11 mouse cellular contexts compared by ENCODE assay signal in the genomic region with DNA sequence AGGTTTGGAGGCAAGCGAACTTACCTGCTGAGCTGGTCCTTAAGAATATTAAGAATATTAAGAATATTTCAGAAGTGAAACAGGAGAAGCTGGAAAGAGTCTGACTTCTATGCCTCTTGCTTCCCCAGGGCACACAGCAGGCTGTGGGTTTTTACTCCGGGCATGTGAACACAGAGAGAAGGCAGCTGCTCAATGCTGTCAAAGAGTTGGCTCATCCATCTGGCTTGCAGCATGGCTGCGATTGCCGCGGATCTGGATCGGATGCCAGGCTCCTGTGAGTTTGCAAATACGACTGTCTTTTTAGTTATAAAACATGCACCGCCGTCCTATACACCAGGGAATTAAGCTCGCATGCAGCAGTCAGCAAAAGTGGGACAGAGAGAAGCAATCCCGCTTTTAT. TPM values are rescaled to one million over a fixed set of nuclear protein-coding genes. Genes with fewer than 3 reads are reported as not detected.
DNase-seq lines count a peak whose midpoint lies in the region; ATAC-seq and TF ChIP-seq lines count a peak whose summit lies in the region.
"Had no signal": no experiment of that assay in that cellular context is flagged by ENCODE, and none has a peak within 500 bp of the region (broad histone marks: within the 10 kb centered on the region; RNA-seq: fewer than 3 reads in every experiment).

No protein-coding gene starts in this region.

- no peak overlapping the region for H3K4me3 ChIP-seq in forebrain, embryonic 13.5 days
- H3K4me3 ChIP-seq in forebrain, embryonic 12.5 days (replicated peaks), result no peak overlapping the region
- no peak overlapping the region for H3K4me3 ChIP-seq in forebrain, postnatal 0 days (ENCODE audit: low read depth, low read length)
- H3K4me3 ChIP-seq in liver, embryonic 12.5 days, result no peak overlapping the region

- H3K27ac ChIP-seq in forebrain, embryonic 13.5 days, result no peak overlapping the region
- H3K27ac ChIP-seq in forebrain, embryonic 12.5 days, result no peak overlapping the region
- no peak overlapping the region for H3K27ac ChIP-seq in forebrain, postnatal 0 days (ENCODE audit: low read depth, low read length)
- H3K27ac ChIP-seq in liver, embryonic 12.5 days, result no peak overlapping the region

- peak; percentile 74 for ATAC-seq in forebrain, embryonic 13.5 days
- ATAC-seq in forebrain, embryonic 12.5 days (ENCODE audit: low FRiP score), result no peak
- ATAC-seq in forebrain, postnatal 0 days, result peak; percentile 90
- ATAC-seq in monocyte, adult 5-6 weeks (replicated peaks; ENCODE audit: insufficient number of reproducible peaks, low FRiP score, low TSS enrichment, poor library complexity, severe bottlenecking), result no peak
- ATAC-seq in liver, embryonic 12.5 days, result no peak
- ATAC-seq in CD4-positive, CD25-positive, alpha-beta regulatory T cell, adult 4 months, result no peak

- no peaks in the 10 kb centered on the region for H3K27me3 ChIP-seq in forebrain, embryonic 13.5 days
- H3K27me3 ChIP-seq in forebrain, embryonic 12.5 days, result no peaks in the 10 kb centered on the region
- H3K27me3 ChIP-seq in forebrain, postnatal 0 days (ENCODE audit: insufficient read depth, low read length), result 0 out of 2 replicates have a peak, but pooled peaks cover 3% of the 10 kb centered on the region
- H3K27me3 ChIP-seq in liver, embryonic 12.5 days (replicated peaks), result no peaks in the 10 kb centered on the region

- no peaks in the 10 kb centered on the region for H3K4me1 ChIP-seq in forebrain, embryonic 13.5 days
- no peaks in the 10 kb centered on the region for H3K4me1 ChIP-seq in forebrain, embryonic 12.5 days
- peaks cover 6% of the 10 kb centered on the region; the same call in 1 of the 2 replicates for H3K4me1 ChIP-seq in forebrain, postnatal 0 days (ENCODE audit: insufficient read depth)
- H3K4me1 ChIP-seq in liver, embryonic 12.5 days, result no peaks in the 10 kb centered on the region

- DNase-seq in forebrain, postnatal 0 days, result peak; percentile 90
- DNase-seq in layer of hippocampus, postnatal 10 days (ENCODE audit: low spot score in 2 of 2), result peak; percentile 65 to 74
- peak; percentile 52 for DNase-seq in lung, postnatal 36 days

- no peaks in the 10 kb centered on the region for H3K36me3 ChIP-seq in forebrain, embryonic 13.5 days (ENCODE audit: poor library complexity, severe bottlenecking)
- H3K36me3 ChIP-seq in forebrain, embryonic 12.5 days (replicated peaks), result no peaks in the 10 kb centered on the region
- H3K36me3 ChIP-seq in forebrain, postnatal 0 days (ENCODE audit: insufficient read depth), result no peaks in the 10 kb centered on the region
- H3K36me3 ChIP-seq in liver, embryonic 12.5 days, result no peaks in the 10 kb centered on the region

- no peak overlapping the region for H3K4me2 ChIP-seq in forebrain, embryonic 13.5 days
- H3K4me2 ChIP-seq in forebrain, embryonic 12.5 days, result no peak overlapping the region
- H3K4me2 ChIP-seq in forebrain, postnatal 0 days (ENCODE audit: low read depth), result no peak overlapping the region
- H3K4me2 ChIP-seq in liver, embryonic 12.5 days, result no peak overlapping the region

- H3K9ac ChIP-seq in forebrain, embryonic 13.5 days, result no peak overlapping the region
- H3K9ac ChIP-seq in forebrain, embryonic 12.5 days, result no peak overlapping the region
- H3K9ac ChIP-seq in forebrain, postnatal 0 days, result no peak overlapping the region
- no peak overlapping the region for H3K9ac ChIP-seq in liver, embryonic 12.5 days

- no peaks in the 10 kb centered on the region for H3K9me3 ChIP-seq in forebrain, embryonic 13.5 days (replicated peaks)
- H3K9me3 ChIP-seq in forebrain, embryonic 12.5 days, result no peaks in the 10 kb centered on the region
- no peaks in the 10 kb centered on the region for H3K9me3 ChIP-seq in forebrain, postnatal 0 days (ENCODE audit: low read length)
- no peaks in the 10 kb centered on the region for H3K9me3 ChIP-seq in liver, embryonic 12.5 days (replicated peaks)

- 80% methylated on average over 11 of the region's 11 CpGs for WGBS in forebrain, embryonic 13.5 days
- 90% methylated on average over 11 of the region's 11 CpGs for whole genome bisulfite sequencing in forebrain, embryonic 12.5 days
- WGBS in forebrain, postnatal 0 days, result 53% methylated on average over 11 of the region's 11 CpGs
- WGBS in liver, embryonic 12.5 days (ENCODE audit: insufficient replicate concordance), result 81% methylated on average over 11 of the region's 11 CpGs

- no peak for TF ChIP-seq CTCF in forebrain, postnatal 0 days (IDR thresholded peaks at IDR 0.05; ENCODE audit: low read depth)

RNA-seq across cellular contexts. Expression of gene Gm11077, which starts 31.1 kb away (rescaled TPM):
- polyA plus RNA-seq in forebrain, embryonic 13.5 days (2015; fragmentation: Nextera tagmentation; extraction: Ambion mirVana), result not detected in 2 replicates
- not detected in 2 replicates for polyA plus RNA-seq in forebrain, embryonic 12.5 days (2016; fragmentation: Nextera tagmentation; extraction: Ambion mirVana)
- not detected in 2 replicates for total RNA-seq in forebrain, postnatal 0 days (2014; rRNA removed)
- polyA plus RNA-seq in forebrain, postnatal 0 days (2015; fragmentation: Nextera tagmentation; extraction: Ambion mirVana), result not detected in 2 replicates
- total RNA-seq in layer of hippocampus, postnatal 10 days (2021), result not detected
- total RNA-seq in monocyte, adult 5-6 weeks (2017), result not detected in 3 replicates
- not detected in 2 replicates for polyA plus RNA-seq in liver, embryonic 12.5 days (2016; fragmentation: Nextera tagmentation; extraction: Ambion mirVana)
- not detected for polyA plus RNA-seq in CD4-positive, CD25-positive, alpha-beta regulatory T cell, adult 4 months (2017; shearing (Covaris generic))
- total RNA-seq: gastrocnemius, adult 8-10 months; heart, postnatal 25 days had no signal
- polyA plus RNA-seq: limb, embryonic 11.5 days had no signal

Comparison
In these comparisons a context has a peak if more than half of its experiments do, and no peak if none do; other contexts are left out.
1. ATAC-seq: peak in forebrain, embryonic 13.5 days (single experiment) and forebrain, postnatal 0 days (single experiment); none in forebrain, embryonic 12.5 days (single experiment), monocyte, adult 5-6 weeks (single experiment), liver, embryonic 12.5 days (single experiment) and CD4-positive, CD25-positive, alpha-beta regulatory T cell, adult 4 months (single experiment).
2. Peak in every context shown above with its lines, with median percentiles within 50 percentile points of each other: DNase-seq.